Mouse (Mus musculus) E14TG2a.4 (cell line): ENCODE data around the gene Castor1.

Experiments used
- CTCF ChIP-seq: conservative IDR thresholded peaks from 2 replicates; pipeline ENCODE4 v1.5.1; 2014; ENCODE audit warnings: low read length
- POU5F1 ChIP-seq: IDR thresholded peaks from 2 replicates; pipeline ENCODE4 v1.6.1; 2014; ENCODE audit warnings: low read length, borderline replicate concordance

GRCm38 (mm10) chr11:4256846-4257607 is 39.0 kb downstream of the Castor1 start, which contains the start of gene Lif:
- TF ChIP-seq CTCF, result no peak
- no peak for TF ChIP-seq POU5F1
